Comparison of ENCODE assay signal across 11 mouse cellular contexts in genomic region chr17:57290671-57291055, GRCm38 (mm10). TPM values are rescaled to one million over a fixed set of nuclear protein-coding genes. Genes with fewer than 3 reads are reported as not detected.
A peak's percentile ranks its signal among the peaks of the same experiment; 100 is the strongest.
DNase-seq lines count a peak whose midpoint lies in the region; ATAC-seq and TF ChIP-seq lines count a peak whose summit lies in the region.
"Had no signal": no experiment of that assay in that cellular context is flagged by ENCODE, and none has a peak within 500 bp of the region (broad histone marks: within the 10 kb centered on the region; RNA-seq: fewer than 3 reads in every experiment).

No protein-coding gene starts in this region.

- H3K4me2 ChIP-seq in heart, embryonic 11.5 days: no peak overlapping the region
- H3K4me2 ChIP-seq in liver, embryonic 12.5 days: peak overlapping the region; percentile 35
- H3K4me2 ChIP-seq in hindbrain, embryonic 16.5 days (ENCODE audit: low read length): no peak overlapping the region
- H3K4me2 ChIP-seq: midbrain, embryonic 13.5 days had no signal

- TF ChIP-seq CTCF in spleen, adult 2 months (IDR thresholded peaks at IDR 0.05; ENCODE audit: extremely low read depth, insufficient read depth, insufficient read length, insufficient replicate concordance): no peak

- H3K4me1 ChIP-seq in heart, embryonic 11.5 days (ENCODE audit: control insufficient read depth, insufficient read depth, low read length): no peaks in the 10 kb centered on the region
- peaks cover 29% of the 10 kb centered on the region; the same call in 1 of the 2 replicates for H3K4me1 ChIP-seq in spleen, adult 2 months (ENCODE audit: control insufficient read depth, insufficient read depth, insufficient read length)
- H3K4me1 ChIP-seq in liver, embryonic 12.5 days: peaks cover 45% of the 10 kb centered on the region
- H3K4me1 ChIP-seq in hindbrain, embryonic 16.5 days (ENCODE audit: control insufficient read depth, insufficient read depth, low read depth, low read length): no peaks in the 10 kb centered on the region
- H3K4me1 ChIP-seq: hindbrain, embryonic 10.5 days; midbrain, embryonic 13.5 days had no signal

- no peaks in the 10 kb centered on the region for H3K36me3 ChIP-seq in heart, embryonic 11.5 days (ENCODE audit: control insufficient read depth, insufficient read depth, low read length)
- peaks cover 6% of the 10 kb centered on the region; the same call in 1 of the 2 replicates for H3K36me3 ChIP-seq in spleen, adult 2 months (ENCODE audit: control insufficient read depth, insufficient read depth, low read length)
- 0 out of 2 replicates have a peak, but pooled peaks cover 7% of the 10 kb centered on the region for H3K36me3 ChIP-seq in liver, embryonic 12.5 days
- no peaks in the 10 kb centered on the region for H3K36me3 ChIP-seq in hindbrain, embryonic 16.5 days (ENCODE audit: control insufficient read depth, insufficient read depth, low read length)
- H3K36me3 ChIP-seq: hindbrain, embryonic 10.5 days; midbrain, embryonic 13.5 days had no signal

- no peak for TF ChIP-seq POLR2A in spleen, adult 2 months (IDR thresholded peaks at IDR 0.05; ENCODE audit: low read depth, low read length)

- H3K4me3 ChIP-seq in heart, embryonic 11.5 days (ENCODE audit: low read depth, low read length): no peak overlapping the region
- no peak overlapping the region for H3K4me3 ChIP-seq in spleen, adult 2 months (ENCODE audit: extremely low read depth, insufficient read depth, insufficient read length)
- H3K4me3 ChIP-seq in liver, embryonic 12.5 days: peak overlapping the region; percentile 8; the same call in 1 of the 2 replicates
- no peak overlapping the region for H3K4me3 ChIP-seq in hindbrain, embryonic 16.5 days (ENCODE audit: low read length)
- H3K4me3 ChIP-seq: hindbrain, embryonic 10.5 days; midbrain, embryonic 13.5 days had no signal

- ATAC-seq in heart, embryonic 11.5 days (replicated peaks; ENCODE audit: insufficient number of reproducible peaks, low FRiP score, low TSS enrichment): no peak
- peak; percentile 10 for ATAC-seq in liver, embryonic 12.5 days
- ATAC-seq in neutrophil, adult 5-6 weeks (ENCODE audit: extremely low read depth, insufficient number of reproducible peaks, low FRiP score, poor library complexity, severe bottlenecking): peak; percentile 49
- ATAC-seq in hindbrain, embryonic 16.5 days: no peak
- ATAC-seq: midbrain, embryonic 13.5 days had no signal

- H3K27me3 ChIP-seq in heart, embryonic 11.5 days (ENCODE audit: control insufficient read depth, insufficient read depth, low read length): no peaks in the 10 kb centered on the region
- no peaks in the 10 kb centered on the region for H3K27me3 ChIP-seq in spleen, adult 2 months (ENCODE audit: control insufficient read depth, insufficient read depth, low read length)
- H3K27me3 ChIP-seq in liver, embryonic 12.5 days (replicated peaks): no peaks in the 10 kb centered on the region
- no peaks in the 10 kb centered on the region for H3K27me3 ChIP-seq in hindbrain, embryonic 16.5 days (replicated peaks; ENCODE audit: control insufficient read depth, insufficient read depth, low read length)
- H3K27me3 ChIP-seq: midbrain, embryonic 13.5 days had no signal

- DNase-seq in heart, postnatal 25 days (ENCODE audit: low spot score): no peak
- DNase-seq in spleen, adult 2 months (ENCODE audit: low read depth in 1 of 2, low spot score in 2 of 2): no peak
- no peak for DNase-seq in spleen, postnatal 4 days (ENCODE audit: low spot score in 2 of 2)
- no peak for DNase-seq in kidney, postnatal 10 days
- DNase-seq: cerebellum, adult 11 months had no signal

- intact Hi-C loops in heart, postnatal 25 days (cut with DNase I): no loop called here

- H3K9ac ChIP-seq in heart, embryonic 11.5 days (ENCODE audit: low read depth, low read length): no peak overlapping the region
- no peak overlapping the region for H3K9ac ChIP-seq in liver, embryonic 12.5 days
- no peak overlapping the region for H3K9ac ChIP-seq in hindbrain, embryonic 16.5 days (ENCODE audit: low read depth, low read length)
- H3K9ac ChIP-seq: midbrain, embryonic 13.5 days had no signal

- no peaks in the 10 kb centered on the region for H3K9me3 ChIP-seq in heart, embryonic 11.5 days (replicated peaks; ENCODE audit: control insufficient read depth, low read length)
- no peaks in the 10 kb centered on the region for H3K9me3 ChIP-seq in liver, embryonic 12.5 days (replicated peaks)
- no peaks in the 10 kb centered on the region for H3K9me3 ChIP-seq in hindbrain, embryonic 16.5 days (ENCODE audit: control insufficient read depth, low read length)
- H3K9me3 ChIP-seq: hindbrain, embryonic 10.5 days; midbrain, embryonic 13.5 days had no signal

- peak overlapping the region; percentile 71 for H3K27ac ChIP-seq in heart, embryonic 11.5 days (ENCODE audit: low read depth, low read length)
- peak overlapping the region; percentile 50 for H3K27ac ChIP-seq in spleen, adult 2 months (ENCODE audit: insufficient read depth, low read length)
- peak overlapping the region; percentile 70; the same call in 1 of the 2 replicates for H3K27ac ChIP-seq in liver, embryonic 12.5 days
- H3K27ac ChIP-seq in hindbrain, embryonic 16.5 days (ENCODE audit: low read depth, low read length): no peak overlapping the region
- H3K27ac ChIP-seq: hindbrain, embryonic 10.5 days; midbrain, embryonic 13.5 days had no signal

- 60% methylated on average over 7 of the region's 7 CpGs for WGBS in heart, embryonic 11.5 days (ENCODE audit: insufficient replicate concordance)
- WGBS in spleen, adult 2 months: 8% methylated on average over 7 of the region's 7 CpGs
- 13% methylated on average over 7 of the region's 7 CpGs for WGBS in liver, embryonic 12.5 days (ENCODE audit: insufficient replicate concordance)
- 83% methylated on average over 7 of the region's 7 CpGs for WGBS in hindbrain, embryonic 16.5 days

RNA-seq across cellular contexts. Expression of gene Vav1, which starts 11.8 kb away (rescaled TPM):
- polyA plus RNA-seq in heart, embryonic 11.5 days (2014; fragmentation: Nextera tagmentation; extraction: Ambion mirVana): 1.7 and 2.2 TPM in 2 replicates
- 1 to 10 TPM; 1.5 to 1.7 TPM for total RNA-seq in heart, postnatal 25 days (2021)
- polyA plus RNA-seq in spleen, adult 2 months (2012; rRNA removed): 51.6 and 53.3 TPM in 2 replicates
- polyA plus RNA-seq in liver, embryonic 12.5 days (2016; fragmentation: Nextera tagmentation; extraction: Ambion mirVana): 14.2 and 14.3 TPM in 2 replicates
- 373 and 377 TPM in 2 replicates for total RNA-seq in neutrophil, adult 5-6 weeks (2017)
- polyA plus RNA-seq in hindbrain, embryonic 16.5 days (2015; fragmentation: Nextera tagmentation; extraction: Ambion mirVana): 1.4 and 1.7 TPM in 2 replicates

RNA-seq across cellular contexts. Expression of gene Trip10, which starts 41.4 kb away (rescaled TPM):
- 35.1 and 36.9 TPM in 2 replicates for polyA plus RNA-seq in heart, embryonic 11.5 days (2014; fragmentation: Nextera tagmentation; extraction: Ambion mirVana)
- total RNA-seq in heart, postnatal 25 days (2021): 100 to 1,000 TPM in 1 of 2 experiments, 10 to 100 TPM in 1; 90.6 to 107 TPM
- 9.8 and 10.5 TPM in 2 replicates for polyA plus RNA-seq in spleen, adult 2 months (2012; rRNA removed)
- polyA plus RNA-seq in liver, embryonic 12.5 days (2016; fragmentation: Nextera tagmentation; extraction: Ambion mirVana): 14.7 and 15.3 TPM in 2 replicates
- 3.4 and 4.1 TPM in 2 replicates for total RNA-seq in neutrophil, adult 5-6 weeks (2017)
- 10.1 and 11.6 TPM in 2 replicates for polyA plus RNA-seq in hindbrain, embryonic 16.5 days (2015; fragmentation: Nextera tagmentation; extraction: Ambion mirVana)

RNA-seq across cellular contexts. Expression of gene Gpr108, which starts 42.4 kb away (rescaled TPM):
- polyA plus RNA-seq in heart, embryonic 11.5 days (2014; fragmentation: Nextera tagmentation; extraction: Ambion mirVana): 24.0 and 24.7 TPM in 2 replicates
- total RNA-seq in heart, postnatal 25 days (2021): 10 to 100 TPM; 26.1 to 29.5 TPM
- polyA plus RNA-seq in spleen, adult 2 months (2012; rRNA removed): 38.5 and 39.0 TPM in 2 replicates
- polyA plus RNA-seq in liver, embryonic 12.5 days (2016; fragmentation: Nextera tagmentation; extraction: Ambion mirVana): 18.2 and 18.4 TPM in 2 replicates
- total RNA-seq in neutrophil, adult 5-6 weeks (2017): 26.2 and 34.1 TPM in 2 replicates
- 22.8 and 24.2 TPM in 2 replicates for polyA plus RNA-seq in hindbrain, embryonic 16.5 days (2015; fragmentation: Nextera tagmentation; extraction: Ambion mirVana)

Comparison
In these comparisons a context has a peak if more than half of its experiments do, and no peak if none do; other contexts are left out.
1. ATAC-seq: peak in liver, embryonic 12.5 days (single experiment) and neutrophil, adult 5-6 weeks (single experiment); none in heart, embryonic 11.5 days (single experiment) and hindbrain, embryonic 16.5 days (single experiment).